Mouse (Mus musculus) C2C12 (cell line): ENCODE measurements around the gene Chrna9. TPM values are rescaled to one million over a fixed set of nuclear protein-coding genes. Genes with fewer than 3 reads are reported as not detected.

ENCODE experiments used
- H3K27me3 ChIP-seq: one replicate; pipeline ENCODE4 v1.6.1; 2011; ENCODE audit not compliant: control insufficient read depth, insufficient read depth, insufficient read length
- H3K36me3 ChIP-seq: one replicate; pipeline ENCODE4 v1.6.1; 2011; ENCODE audit not compliant: control insufficient read depth, insufficient read depth
- H3K4me3 ChIP-seq: one replicate; pipeline ENCODE4 v1.5.1; 2011; ENCODE audit warnings: mild to moderate bottlenecking, control low read depth; ENCODE audit not compliant: poor library complexity, insufficient read depth, severe bottlenecking
- H3K79me2 ChIP-seq: one replicate; pipeline ENCODE4 v1.6.1; 2011; ENCODE audit not compliant: control insufficient read depth, insufficient read depth
- H3K79me3 ChIP-seq: one replicate; pipeline ENCODE4 v1.6.1; 2011; ENCODE audit warnings: low read depth, control low read depth
- H3ac ChIP-seq: one replicate; pipeline ENCODE3; 2011; ENCODE audit warnings: low read depth; ENCODE audit not compliant: control insufficient read depth, insufficient read length
- CEBPB ChIP-seq: IDR thresholded peaks from one replicate; pipeline ENCODE4 v1.6.1; 2011; ENCODE audit warnings: low read depth, mild to moderate bottlenecking, control low read depth, moderate library complexity
- CTCF ChIP-seq: IDR thresholded peaks from one replicate; pipeline ENCODE4 v1.5.1; 2011; ENCODE audit not compliant: control insufficient read depth, insufficient read depth, insufficient read length
- FOSL1 ChIP-seq: IDR thresholded peaks from one replicate; pipeline ENCODE4 v1.8.0; 2011; ENCODE audit warnings: mild to moderate bottlenecking, low read length; ENCODE audit not compliant: poor library complexity, insufficient read depth, severe bottlenecking
- MAX ChIP-seq: IDR thresholded peaks from one replicate; pipeline ENCODE4 v1.6.1; 2011; ENCODE audit warnings: mild to moderate bottlenecking, control low read depth
- MYOD1 ChIP-seq: IDR thresholded peaks from one replicate; pipeline ENCODE4 v1.6.1; 2011; ENCODE audit warnings: low read depth; ENCODE audit not compliant: control insufficient read depth, insufficient read length
- MYOG ChIP-seq: IDR thresholded peaks from one replicate; pipeline ENCODE4 v1.6.1; 2011; ENCODE audit not compliant: control insufficient read depth, insufficient read length; ENCODE audit errors: extremely low read depth
- USF1 ChIP-seq: IDR thresholded peaks from one replicate; pipeline ENCODE4 v1.6.1; 2011; ENCODE audit warnings: low read depth, mild to moderate bottlenecking, control low read depth, moderate library complexity
- polyA plus RNA-seq: library from polyadenylated mRNA; unstranded; fragments of >200 nt; fragmentation: generic; extraction: Trizol; gene quantifications from one replicate; pipeline ENCODE4 v1.2.1, GENCODE M21; 2012; ENCODE audit warnings: missing spikeins

Gene Chrna9
- polyA plus RNA-seq, 1 experiment: not detected

DNA sequence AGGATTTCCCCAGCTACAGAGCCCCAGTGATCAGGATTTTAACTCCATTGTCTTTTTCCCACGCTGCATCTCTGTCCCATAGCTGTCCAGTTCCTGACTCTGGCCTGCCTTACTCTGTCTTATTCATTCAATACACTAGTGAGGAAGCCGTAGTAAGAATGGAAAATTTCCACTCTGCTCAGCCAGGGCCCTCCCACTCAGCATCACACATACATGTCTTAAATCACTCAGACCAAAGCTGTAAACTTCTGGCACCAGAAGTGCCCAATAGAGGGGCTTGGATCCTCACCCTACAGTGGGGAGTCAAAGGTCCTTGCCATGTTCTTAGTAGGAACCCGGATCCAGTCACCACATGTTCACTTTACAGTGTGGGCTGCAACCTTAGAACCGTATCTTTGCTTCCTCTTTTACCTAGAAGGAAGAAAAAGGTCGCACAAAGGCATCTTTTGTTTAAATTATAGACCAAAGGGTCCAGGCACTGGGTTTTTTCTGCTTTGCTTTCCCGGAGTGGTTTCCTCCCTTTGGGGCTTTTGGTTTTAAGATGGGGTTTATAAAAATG lies 65.9 kb downstream of the Chrna9 start:
- TF ChIP-seq MAX (no peak), CTCF (no peak), MYOD1 (no peak), USF1 (no peak), CEBPB (no peak), FOSL1 (no peak), MYOG (no peak)
- H3K79me3 ChIP-seq: no peaks in the 10 kb centered on the region
- H3K79me2 ChIP-seq: no peaks in the 10 kb centered on the region
- H3K36me3 ChIP-seq: no peaks in the 10 kb centered on the region
- H3K27me3 ChIP-seq: no peaks in the 10 kb centered on the region
- no peak overlapping the region for H3ac ChIP-seq
- no peak overlapping the region for H3K4me3 ChIP-seq

DNA sequence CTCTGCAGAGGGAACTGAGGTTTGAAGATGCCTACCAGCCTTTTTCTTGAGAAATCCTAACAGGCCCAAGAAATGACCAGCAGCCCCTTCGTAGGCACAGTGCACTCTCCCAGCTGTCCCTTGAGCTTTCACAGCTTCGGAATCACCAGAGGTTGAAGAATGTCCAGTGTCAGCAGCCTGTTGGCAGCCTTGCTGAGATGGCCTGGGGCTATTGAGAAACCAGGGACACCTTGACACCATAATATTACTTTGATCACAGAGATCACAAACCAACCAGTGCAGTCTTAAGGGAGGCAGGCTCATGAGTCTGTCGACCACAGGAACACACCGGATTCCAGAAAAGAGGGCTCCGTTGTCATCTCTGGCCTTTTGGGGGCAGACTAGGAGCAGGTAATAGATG lies 66.5 kb downstream of the Chrna9 start:
- Histone ChIP-seq H3ac (no peak overlapping the region), H3K79me2 (no peaks in the 10 kb centered on the region), H3K36me3 (no peaks in the 10 kb centered on the region), H3K79me3 (no peaks in the 10 kb centered on the region), H3K27me3 (no peaks in the 10 kb centered on the region), H3K4me3 (no peak overlapping the region)
- TF ChIP-seq FOSL1 (no peak), CEBPB (no peak), CTCF (no peak), MAX (no peak), USF1 (no peak), MYOG (no peak), MYOD1 (no peak)

DNA sequence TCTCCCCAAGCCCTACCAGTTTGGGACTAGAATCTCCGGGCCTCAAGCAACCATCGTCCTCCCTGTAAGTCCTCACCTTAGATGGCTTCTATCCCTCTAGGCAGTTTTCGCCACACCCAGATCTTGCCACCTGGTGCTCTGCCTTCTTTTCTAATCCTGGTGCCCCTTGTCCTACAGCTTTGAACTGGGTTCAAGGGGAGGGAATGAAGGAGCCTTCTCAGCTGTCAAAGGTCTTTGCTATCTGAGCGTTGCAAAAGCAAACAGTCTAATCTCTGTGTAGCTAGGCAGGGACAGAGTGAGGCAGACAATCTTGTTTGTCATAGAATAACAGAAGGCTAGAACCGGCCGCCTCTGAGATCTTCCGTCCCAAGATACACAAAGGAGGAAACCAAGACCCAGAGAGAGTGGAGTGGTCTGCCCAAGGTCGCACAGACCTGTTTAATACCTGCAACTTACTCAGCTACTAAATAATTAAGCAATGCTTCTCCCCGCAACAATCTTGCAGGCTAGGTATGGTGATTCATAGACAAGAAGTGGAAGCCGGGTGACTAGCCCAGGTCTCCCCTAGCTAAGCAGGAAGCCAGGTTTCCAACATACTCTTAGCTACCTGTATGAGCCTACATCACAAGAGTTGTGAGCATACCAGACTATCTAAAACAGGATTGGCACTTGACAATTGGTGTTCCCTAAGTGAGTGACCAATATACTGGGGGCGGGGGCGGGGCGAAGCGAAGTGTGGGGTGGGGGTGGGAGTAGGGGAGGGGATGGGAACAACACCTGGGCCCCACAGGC lies 69.6 kb downstream of the Chrna9 start, which contains the start of gene 9130230L23Rik:
Gene 9130230L23Rik, minus strand, starts transcription at position 152 of the 792 bp plus-strand sequence.
- Histone ChIP-seq H3ac (no peak within 1 kb of the TSS), H3K79me3 (no peaks in the 10 kb centered on the region), H3K27me3 (no peaks in the 10 kb centered on the region), H3K36me3 (no peaks in the 10 kb centered on the region), H3K4me3 (no peak within 1 kb of the TSS), H3K79me2 (no peaks in the 10 kb centered on the region)
- TF ChIP-seq MYOD1 (no peak), FOSL1 (no peak), MAX (no peak), CEBPB (no peak), USF1 (no peak), CTCF (no peak), MYOG (no peak)

DNA sequence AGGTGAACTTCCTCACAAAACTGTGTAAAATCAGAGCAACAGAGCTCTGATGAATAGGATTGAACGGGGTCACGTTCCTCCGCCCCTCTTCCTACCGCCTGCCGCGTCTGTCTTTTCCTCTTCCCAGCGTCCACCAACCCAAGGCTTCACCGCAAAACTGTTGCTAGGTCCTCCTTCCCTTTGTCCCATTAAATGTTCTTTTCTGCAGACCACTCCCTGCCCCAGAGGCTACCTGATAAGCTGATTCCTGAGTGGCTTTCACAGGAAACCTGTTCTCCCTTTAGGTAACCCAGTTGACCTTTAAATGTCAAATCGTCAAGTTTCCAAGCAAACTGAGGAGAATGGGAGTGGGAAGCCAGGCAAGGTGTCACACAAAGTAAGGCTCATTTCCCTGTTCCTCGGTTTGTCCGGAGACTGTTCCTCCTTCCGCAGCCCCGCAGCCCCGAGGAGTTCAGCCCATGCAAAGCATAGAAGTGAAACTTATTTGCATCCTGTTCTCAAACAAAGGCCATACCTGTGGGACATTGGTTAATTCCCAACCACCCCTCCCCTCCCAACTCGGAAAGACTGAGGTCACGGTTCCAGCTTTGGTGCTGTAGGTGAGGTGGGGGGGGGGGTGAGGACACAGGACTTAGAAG lies 70.4 kb downstream of the Chrna9 start:
- no peak overlapping the region for H3ac ChIP-seq
- no peaks in the 10 kb centered on the region for H3K79me2 ChIP-seq
- TF ChIP-seq CTCF: no peak
- no peak for TF ChIP-seq MYOG
- TF ChIP-seq MAX: no peak
- no peak for TF ChIP-seq FOSL1
- no peak for TF ChIP-seq MYOD1
- TF ChIP-seq USF1: no peak
- no peak for TF ChIP-seq CEBPB
- no peaks in the 10 kb centered on the region for H3K79me3 ChIP-seq
- no peaks in the 10 kb centered on the region for H3K27me3 ChIP-seq
- H3K4me3 ChIP-seq: no peak overlapping the region
- H3K36me3 ChIP-seq: no peaks in the 10 kb centered on the region

DNA sequence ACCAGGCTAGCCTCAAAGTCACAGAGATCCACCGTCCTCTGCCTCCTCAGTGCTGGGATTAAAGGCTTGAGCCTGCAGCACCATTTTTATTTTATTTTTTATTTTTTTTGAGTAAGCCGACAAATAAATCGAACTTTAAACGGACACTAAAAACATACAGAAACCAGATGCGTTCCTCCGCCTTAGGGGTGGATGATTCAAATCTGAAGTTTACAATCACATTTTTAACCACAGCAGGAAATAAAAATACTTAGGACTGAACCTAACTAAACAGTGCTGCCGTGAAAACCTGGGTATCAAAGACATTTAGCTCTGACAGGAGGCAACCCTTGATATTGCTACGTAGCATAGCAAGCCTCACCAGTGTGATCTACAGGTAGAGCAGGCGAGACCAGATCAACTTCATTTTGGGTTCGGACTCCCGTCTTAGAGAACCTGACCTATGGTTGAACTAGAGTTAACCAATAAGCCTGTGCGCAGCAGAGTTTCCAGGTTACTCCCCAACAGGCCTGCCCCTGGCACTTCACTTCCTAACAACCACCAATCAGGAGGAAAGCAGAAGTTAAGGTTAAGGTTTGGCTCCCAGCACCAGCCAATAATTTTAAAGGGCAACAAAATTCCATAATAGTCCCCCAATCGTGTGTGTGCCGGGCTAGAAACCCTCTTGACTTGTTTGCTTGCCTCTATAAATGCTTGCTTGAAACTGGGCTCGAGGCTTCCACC lies 73.7 kb downstream of the Chrna9 start:
- Histone ChIP-seq H3ac (no peak overlapping the region), H3K79me2 (no peaks in the 10 kb centered on the region), H3K79me3 (no peaks in the 10 kb centered on the region), H3K27me3 (no peaks in the 10 kb centered on the region), H3K36me3 (no peaks in the 10 kb centered on the region), H3K4me3 (no peak overlapping the region)
- TF ChIP-seq MYOG (no peak), CEBPB (no peak), MYOD1 (no peak), FOSL1 (no peak), CTCF (no peak), MAX (no peak), USF1 (no peak)
